Mouse (Mus musculus): ENCODE data around the gene Rnf214. TPM values are rescaled to one million over a fixed set of nuclear protein-coding genes. Genes with fewer than 3 reads are reported as not detected.

The Rnf214 gene
- polyA plus RNA-seq, 1 experiment, result 40.5 TPM

DNA sequence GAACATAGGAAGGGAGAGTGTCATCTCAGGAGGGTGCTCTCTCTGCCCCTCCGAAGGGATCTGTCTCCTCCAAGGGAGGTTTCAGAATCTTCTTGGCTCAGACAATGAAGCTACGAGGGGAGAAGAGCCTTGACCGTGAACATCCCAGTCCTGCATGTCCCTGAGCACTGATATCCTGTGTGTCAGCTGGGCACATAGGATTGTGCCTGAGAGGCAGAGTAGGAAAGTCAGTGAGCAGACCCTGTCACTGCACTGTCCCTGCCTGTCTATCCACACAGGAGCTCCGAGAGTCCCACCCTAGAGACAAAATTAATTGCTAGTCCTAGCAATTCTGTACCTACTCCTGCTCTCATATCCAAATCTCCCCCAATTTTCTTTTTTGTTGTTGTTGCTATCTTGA, 45.3 kb upstream of the Rnf214 start:
- Histone ChIP-seq H3K27me3 (ENCODE audit: control insufficient read depth, insufficient read depth, low read length, poor library complexity, severe bottlenecking) (no peaks in the 10 kb centered on the region), H3K27ac (ENCODE audit: insufficient read depth, low read length) (no peak overlapping the region), H3K4me3 (ENCODE audit: low read depth, low read length) (no peak overlapping the region), H3K9me3 (replicated peaks; ENCODE audit: control insufficient read depth, insufficient read depth, low read length, poor library complexity, severe bottlenecking) (no peaks in the 10 kb centered on the region), H3K9ac (ENCODE audit: low read depth, poor library complexity, severe bottlenecking) (no peak overlapping the region), H3K4me1 (ENCODE audit: control insufficient read depth, insufficient read depth, low read length) (no peaks in the 10 kb centered on the region), H3K36me3 (ENCODE audit: control insufficient read depth, insufficient read depth, low read length, poor library complexity, severe bottlenecking) (0 out of 2 replicates have a peak, but pooled peaks cover 5% of the 10 kb centered on the region)
- TF ChIP-seq POLR2A (IDR thresholded peaks at IDR 0.05; ENCODE audit: insufficient read depth, low read length) (no peak), EP300 (IDR thresholded peaks at IDR 0.05; ENCODE audit: insufficient read depth, low read depth, low read length) (no peak), CTCF (IDR thresholded peaks at IDR 0.05; ENCODE audit: low read depth, low read length) (no peak)

GRCm38 (mm10) chr9:45946872-45947183, 40.1 kb upstream of the Rnf214 start:
- H3K9ac ChIP-seq (ENCODE audit: low read depth, poor library complexity, severe bottlenecking), result no peak overlapping the region
- H3K4me1 ChIP-seq (ENCODE audit: control insufficient read depth, insufficient read depth, low read length), result no peaks in the 10 kb centered on the region
- 0 out of 2 replicates have a peak, but pooled peaks cover 5% of the 10 kb centered on the region for H3K36me3 ChIP-seq (ENCODE audit: control insufficient read depth, insufficient read depth, low read length, poor library complexity, severe bottlenecking)
- H3K9me3 ChIP-seq (replicated peaks; ENCODE audit: control insufficient read depth, insufficient read depth, low read length, poor library complexity, severe bottlenecking), result no peaks in the 10 kb centered on the region
- TF ChIP-seq POLR2A (IDR thresholded peaks at IDR 0.05; ENCODE audit: insufficient read depth, low read length), result no peak
- TF ChIP-seq EP300 (IDR thresholded peaks at IDR 0.05; ENCODE audit: insufficient read depth, low read depth, low read length), result no peak
- TF ChIP-seq CTCF (IDR thresholded peaks at IDR 0.05; ENCODE audit: low read depth, low read length), result no peak
- H3K27me3 ChIP-seq (ENCODE audit: control insufficient read depth, insufficient read depth, low read length, poor library complexity, severe bottlenecking), result no peaks in the 10 kb centered on the region
- no peak overlapping the region for H3K27ac ChIP-seq (ENCODE audit: insufficient read depth, low read length)
- no peak overlapping the region for H3K4me3 ChIP-seq (ENCODE audit: low read depth, low read length)

GRCm38 (mm10) chr9:45946182-45946871, 39.6 kb upstream of the Rnf214 start:
- Histone ChIP-seq H3K27ac (ENCODE audit: insufficient read depth, low read length) (no peak overlapping the region), H3K27me3 (ENCODE audit: control insufficient read depth, insufficient read depth, low read length, poor library complexity, severe bottlenecking) (no peaks in the 10 kb centered on the region), H3K9ac (ENCODE audit: low read depth, poor library complexity, severe bottlenecking) (no peak overlapping the region), H3K4me1 (ENCODE audit: control insufficient read depth, insufficient read depth, low read length) (no peaks in the 10 kb centered on the region), H3K36me3 (ENCODE audit: control insufficient read depth, insufficient read depth, low read length, poor library complexity, severe bottlenecking) (0 out of 2 replicates have a peak, but pooled peaks cover 5% of the 10 kb centered on the region), H3K4me3 (ENCODE audit: low read depth, low read length) (no peak overlapping the region), H3K9me3 (replicated peaks; ENCODE audit: control insufficient read depth, insufficient read depth, low read length, poor library complexity, severe bottlenecking) (no peaks in the 10 kb centered on the region)
- no peak for TF ChIP-seq POLR2A (IDR thresholded peaks at IDR 0.05; ENCODE audit: insufficient read depth, low read length)
- TF ChIP-seq CTCF (IDR thresholded peaks at IDR 0.05; ENCODE audit: low read depth, low read length), result no peak
- TF ChIP-seq EP300 (IDR thresholded peaks at IDR 0.05; ENCODE audit: insufficient read depth, low read depth, low read length), result no peak

DNA sequence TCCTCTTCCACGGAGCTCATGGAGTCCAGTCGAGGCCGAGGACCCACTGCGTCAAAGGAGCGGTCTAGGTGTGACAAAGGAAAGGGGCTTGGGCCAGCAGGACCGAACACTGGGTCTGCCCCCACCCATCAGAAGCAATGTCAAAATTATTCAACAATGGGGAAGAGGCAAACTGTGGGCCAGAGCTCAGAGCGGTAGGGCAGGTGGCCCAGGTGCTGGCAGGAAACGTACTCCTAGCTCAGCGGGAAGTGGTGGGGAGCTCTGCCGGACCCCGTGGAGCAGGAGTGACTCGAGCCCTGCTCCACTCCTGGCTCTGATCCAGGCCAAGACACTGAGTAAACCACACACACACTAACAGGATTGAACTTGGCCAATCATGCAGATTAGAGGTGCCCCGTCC, 39.0 kb upstream of the Rnf214 start:
- H3K36me3 ChIP-seq (ENCODE audit: control insufficient read depth, insufficient read depth, low read length, poor library complexity, severe bottlenecking), result 0 out of 2 replicates have a peak, but pooled peaks cover 5% of the 10 kb centered on the region
- no peak for TF ChIP-seq POLR2A (IDR thresholded peaks at IDR 0.05; ENCODE audit: insufficient read depth, low read length)
- TF ChIP-seq EP300 (IDR thresholded peaks at IDR 0.05; ENCODE audit: insufficient read depth, low read depth, low read length), result no peak
- TF ChIP-seq CTCF (IDR thresholded peaks at IDR 0.05; ENCODE audit: low read depth, low read length), result no peak
- no peaks in the 10 kb centered on the region for H3K4me1 ChIP-seq (ENCODE audit: control insufficient read depth, insufficient read depth, low read length)
- no peak overlapping the region for H3K4me3 ChIP-seq (ENCODE audit: low read depth, low read length)
- H3K9ac ChIP-seq (ENCODE audit: low read depth, poor library complexity, severe bottlenecking), result no peak overlapping the region
- H3K9me3 ChIP-seq (replicated peaks; ENCODE audit: control insufficient read depth, insufficient read depth, low read length, poor library complexity, severe bottlenecking), result no peaks in the 10 kb centered on the region
- no peaks in the 10 kb centered on the region for H3K27me3 ChIP-seq (ENCODE audit: control insufficient read depth, insufficient read depth, low read length, poor library complexity, severe bottlenecking)
- H3K27ac ChIP-seq (ENCODE audit: insufficient read depth, low read length), result no peak overlapping the region

- Histone ChIP-seq H3K9ac (ENCODE audit: low read depth, poor library complexity, severe bottlenecking) (no peak overlapping the region), H3K27me3 (ENCODE audit: control insufficient read depth, insufficient read depth, low read length, poor library complexity, severe bottlenecking) (no peaks in the 10 kb centered on the region), H3K9me3 (replicated peaks; ENCODE audit: control insufficient read depth, insufficient read depth, low read length, poor library complexity, severe bottlenecking) (no peaks in the 10 kb centered on the region), H3K4me1 (ENCODE audit: control insufficient read depth, insufficient read depth, low read length) (no peaks in the 10 kb centered on the region), H3K4me3 (ENCODE audit: low read depth, low read length) (no peak overlapping the region), H3K27ac (ENCODE audit: insufficient read depth, low read length) (no peak overlapping the region), H3K36me3 (ENCODE audit: control insufficient read depth, insufficient read depth, low read length, poor library complexity, severe bottlenecking) (0 out of 2 replicates have a peak, but pooled peaks cover 5% of the 10 kb centered on the region)
- TF ChIP-seq CTCF (IDR thresholded peaks at IDR 0.05; ENCODE audit: low read depth, low read length) (no peak), POLR2A (IDR thresholded peaks at IDR 0.05; ENCODE audit: insufficient read depth, low read length) (no peak), EP300 (IDR thresholded peaks at IDR 0.05; ENCODE audit: insufficient read depth, low read depth, low read length) (no peak)
Measured at GRCm38 (mm10) chr9:45944506-45945400, 38.0 kb upstream of the Rnf214 start.

Measured in ES-Bruce4 (cell line).